Mouse (Mus musculus): ENCODE measurements around the gene Ceacam1.

The Ceacam1 gene

DNA sequence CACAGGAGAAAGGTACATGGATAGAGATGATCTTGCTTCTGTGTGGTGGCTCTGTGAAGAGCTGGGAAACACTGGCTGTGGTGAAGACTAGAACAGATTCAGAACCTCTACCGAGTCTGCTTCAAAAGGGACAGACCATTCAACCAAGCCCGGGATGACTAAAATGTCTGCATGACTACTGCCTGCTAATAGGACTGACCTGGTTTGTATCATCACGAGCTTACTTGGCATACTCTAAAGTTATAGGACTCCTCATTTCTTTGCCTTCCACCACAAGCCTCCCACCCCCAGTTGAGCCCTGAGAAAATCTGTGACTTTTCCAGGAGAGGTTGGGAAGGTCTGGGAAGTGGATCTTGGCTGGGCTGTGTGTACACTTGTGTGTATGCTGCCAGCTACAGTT is 65.5 kb downstream of the Ceacam1 start:
- DNase-seq (ENCODE audit: low spot score): no peak

Data from urinary bladder, postnatal 25 days (tissue).